Mouse (Mus musculus): ENCODE results near the gene Naif1. TPM values are rescaled to one million over a fixed set of nuclear protein-coding genes. Genes with fewer than 3 reads are reported as not detected.
A peak's percentile ranks its signal among the peaks of the same experiment; 100 is the strongest.

The Naif1 gene
- polyA plus RNA-seq, 1 experiment from 2014 or later, result 6.4 TPM

DNA sequence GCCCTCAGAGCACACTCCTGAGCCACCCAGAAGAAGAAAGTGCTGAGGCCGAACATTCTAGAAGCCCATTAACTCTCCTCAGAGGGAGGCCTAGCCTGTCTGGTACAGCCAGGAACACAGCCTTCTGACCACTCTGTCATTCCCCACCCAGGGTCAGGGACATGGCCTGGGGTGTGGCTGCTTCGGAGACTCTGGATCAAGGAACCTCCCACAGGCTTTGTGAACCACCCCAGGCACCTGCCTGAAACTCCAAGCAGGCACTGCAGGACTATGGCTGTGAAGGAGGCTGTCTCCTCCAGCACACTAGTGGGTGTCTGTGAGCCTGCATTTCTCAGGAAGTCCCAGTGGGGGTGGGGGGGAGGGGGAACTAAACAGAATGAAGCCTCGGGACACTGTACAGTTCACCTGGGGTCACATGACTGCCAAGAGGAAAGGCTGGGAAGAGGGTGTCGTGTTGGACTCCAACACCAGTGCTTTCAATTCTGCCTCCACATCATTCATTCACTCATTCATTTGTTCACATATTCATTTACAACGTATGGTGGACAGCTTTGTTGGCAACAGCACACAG lies 51.6 kb downstream of the Naif1 start:
- Histone ChIP-seq H3K4me2 (no peak overlapping the region), H3K4me3 (ENCODE audit: low read depth, low read length) (no peak overlapping the region), H3K4me1 (ENCODE audit: control insufficient read depth, insufficient read depth, low read length) (no peaks in the 10 kb centered on the region), H3K9me3 (ENCODE audit: control insufficient read depth, low read length) (peaks cover 9% of the 10 kb centered on the region; the same call in 1 of the 2 replicates), H3K9ac (ENCODE audit: low read length) (no peak overlapping the region), H3K36me3 (ENCODE audit: control insufficient read depth, insufficient read depth, low read length) (no peaks in the 10 kb centered on the region), H3K27ac (ENCODE audit: low read depth, low read length) (no peak overlapping the region), H3K27me3 (ENCODE audit: control insufficient read depth, insufficient read depth, low read length) (no peaks in the 10 kb centered on the region)
- DNase-seq (ENCODE audit: low spot score, missing footprints), result no peak
- ATAC-seq (ENCODE audit: low FRiP score), result no peak
- WGBS, result 81% methylated on average over 5 of the region's 5 CpGs

DNA sequence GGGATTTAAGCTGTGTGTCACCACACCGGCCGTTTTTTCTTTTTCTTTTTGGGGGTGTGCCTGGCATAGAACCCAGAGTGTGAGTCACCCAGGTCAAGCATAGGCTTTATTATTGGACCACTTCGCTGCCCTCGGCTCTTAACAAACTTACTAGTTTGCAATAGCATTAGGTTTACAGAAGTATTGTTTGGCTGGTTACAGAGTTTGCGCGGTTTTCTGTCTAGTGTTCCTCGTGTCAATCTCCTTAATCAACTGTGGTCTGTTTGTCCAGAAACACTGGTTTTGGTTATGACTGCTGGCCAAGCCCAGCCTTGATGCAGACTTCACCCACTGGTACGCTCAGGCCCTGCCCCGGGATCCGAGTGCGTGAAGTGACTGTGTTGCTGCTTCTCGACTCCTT lies 52.6 kb downstream of the Naif1 start:
- WGBS, result 89% methylated on average over 12 of the region's 12 CpGs
- ATAC-seq (ENCODE audit: low FRiP score), result no peak

DNA sequence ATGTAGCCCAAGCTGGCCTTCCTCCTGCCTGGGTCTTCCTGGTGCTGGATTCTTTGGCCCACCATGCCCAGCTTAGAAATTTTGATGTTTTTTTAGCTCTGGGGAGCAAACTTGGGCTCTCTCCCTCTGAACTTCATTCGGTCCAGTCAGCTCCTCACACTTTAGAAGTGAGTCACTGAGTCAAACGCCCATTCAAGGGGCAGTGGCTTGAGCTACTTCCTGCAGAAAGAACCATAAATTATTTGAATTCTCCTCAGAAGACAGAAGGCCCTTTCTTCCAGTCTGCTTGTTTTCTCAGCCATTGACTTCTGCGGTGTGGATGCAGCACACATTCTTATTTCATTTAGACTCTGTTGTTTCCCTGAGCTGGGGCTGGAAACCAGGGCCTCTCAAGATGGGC lies 53.3 kb downstream of the Naif1 start:
- Histone ChIP-seq H3K27ac (ENCODE audit: low read depth, low read length) (no peak overlapping the region), H3K4me3 (ENCODE audit: low read depth, low read length) (no peak overlapping the region), H3K9me3 (ENCODE audit: control insufficient read depth, low read length) (peaks cover 7% of the 10 kb centered on the region; the same call in 1 of the 2 replicates), H3K36me3 (ENCODE audit: control insufficient read depth, insufficient read depth, low read length) (no peaks in the 10 kb centered on the region), H3K4me2 (no peak overlapping the region), H3K27me3 (ENCODE audit: control insufficient read depth, insufficient read depth, low read length) (no peaks in the 10 kb centered on the region), H3K9ac (ENCODE audit: low read length) (no peak overlapping the region), H3K4me1 (ENCODE audit: control insufficient read depth, insufficient read depth, low read length) (no peaks in the 10 kb centered on the region)
- ATAC-seq (ENCODE audit: low FRiP score) (no peak), DNase-seq (ENCODE audit: low spot score, missing footprints) (no peak)
- 86% methylated on average over 3 of the region's 3 CpGs for WGBS

More for the DNA sequence above, 52.6 kb downstream of the Naif1 start:
- no peak overlapping the region for H3K27ac ChIP-seq (ENCODE audit: low read depth, low read length)
- no peak overlapping the region for H3K4me3 ChIP-seq (ENCODE audit: low read depth, low read length)
- H3K36me3 ChIP-seq (ENCODE audit: control insufficient read depth, insufficient read depth, low read length), result no peaks in the 10 kb centered on the region
- no peak overlapping the region for H3K9ac ChIP-seq (ENCODE audit: low read length)
- H3K9me3 ChIP-seq (ENCODE audit: control insufficient read depth, low read length), result peaks cover 9% of the 10 kb centered on the region; the same call in 1 of the 2 replicates
- H3K27me3 ChIP-seq (ENCODE audit: control insufficient read depth, insufficient read depth, low read length), result no peaks in the 10 kb centered on the region
- H3K4me1 ChIP-seq (ENCODE audit: control insufficient read depth, insufficient read depth, low read length), result no peaks in the 10 kb centered on the region
- no peak for DNase-seq (ENCODE audit: low spot score, missing footprints)
- H3K4me2 ChIP-seq, result no peak overlapping the region

DNA sequence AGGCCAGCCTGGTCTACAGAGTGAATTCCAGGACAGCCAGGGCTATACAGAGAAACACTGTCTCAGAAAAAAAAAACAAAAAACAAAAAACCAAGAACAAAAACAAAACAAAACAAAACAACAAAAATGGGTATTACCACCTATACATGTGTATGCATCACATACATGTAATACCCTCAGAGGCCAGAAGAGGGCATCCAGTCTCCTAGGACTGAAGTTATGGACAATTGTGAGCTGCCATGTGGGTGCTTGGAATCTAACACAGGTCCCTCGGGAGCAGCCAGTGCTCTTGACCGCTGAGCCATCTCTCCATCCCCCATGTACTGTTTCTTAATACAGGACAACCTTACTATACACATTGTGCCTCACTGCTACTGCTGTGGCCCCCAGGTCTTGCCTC lies 55.3 kb downstream of the Naif1 start:
- H3K9ac ChIP-seq (ENCODE audit: low read length), result no peak overlapping the region
- no peak overlapping the region for H3K4me3 ChIP-seq (ENCODE audit: low read depth, low read length)
- peaks cover 4% of the 10 kb centered on the region; the same call in 1 of the 2 replicates for H3K9me3 ChIP-seq (ENCODE audit: control insufficient read depth, low read length)
- no peaks in the 10 kb centered on the region for H3K27me3 ChIP-seq (ENCODE audit: control insufficient read depth, insufficient read depth, low read length)
- no peak overlapping the region for H3K27ac ChIP-seq (ENCODE audit: low read depth, low read length)
- H3K36me3 ChIP-seq (ENCODE audit: control insufficient read depth, insufficient read depth, low read length), result no peaks in the 10 kb centered on the region
- ATAC-seq (ENCODE audit: low FRiP score) (no peak), DNase-seq (ENCODE audit: low spot score, missing footprints) (peak; percentile 37)
- 98% methylated on average over 2 of the region's 2 CpGs for WGBS
- H3K4me1 ChIP-seq (ENCODE audit: control insufficient read depth, insufficient read depth, low read length), result no peaks in the 10 kb centered on the region
- H3K4me2 ChIP-seq, result no peak overlapping the region

Other genes with a start within 250 kb of the Naif1 start
- gene Pomt1, start 213.9 kb upstream of the Naif1 start, polyA plus RNA-seq (2014; fragmentation: Nextera tagmentation; extraction: Ambion mirVana), result 16.4 and 22.0 TPM in 2 replicates
- gene Uck1, start 190.3 kb upstream of the Naif1 start, polyA plus RNA-seq (2014; fragmentation: Nextera tagmentation; extraction: Ambion mirVana), result 70.9 and 73.2 TPM in 2 replicates
- 14.6 and 16.7 TPM in 2 replicates for gene Golga2, start 163.1 kb upstream of the Naif1 start, polyA plus RNA-seq (2014; fragmentation: Nextera tagmentation; extraction: Ambion mirVana)
- 382 and 417 TPM in 2 replicates for gene Swi5, start 162.4 kb upstream of the Naif1 start, polyA plus RNA-seq (2014; fragmentation: Nextera tagmentation; extraction: Ambion mirVana)
- gene Ciz1, start 98.1 kb upstream of the Naif1 start, polyA plus RNA-seq (2014; fragmentation: Nextera tagmentation; extraction: Ambion mirVana), result 43.1 and 46.9 TPM in 2 replicates
- gene Dnm1, start 97.1 kb upstream of the Naif1 start, polyA plus RNA-seq (2014; fragmentation: Nextera tagmentation; extraction: Ambion mirVana), result 12.9 and 13.8 TPM in 2 replicates
- 46.4 and 49.4 TPM in 2 replicates for gene 1110008P14Rik, start 68.5 kb upstream of the Naif1 start, polyA plus RNA-seq (2014; fragmentation: Nextera tagmentation; extraction: Ambion mirVana)
- gene Lcn2, start 62.2 kb upstream of the Naif1 start, polyA plus RNA-seq (2014; fragmentation: Nextera tagmentation; extraction: Ambion mirVana), result 0.30 TPM in 1 of 2 replicates, not detected in the other
- gene Ptges2, start 54.6 kb upstream of the Naif1 start, polyA plus RNA-seq (2014; fragmentation: Nextera tagmentation; extraction: Ambion mirVana), result 24.7 and 25.4 TPM in 2 replicates
- 20.0 and 20.4 TPM in 2 replicates for gene Slc25a25, start 988 bp downstream of the Naif1 start, polyA plus RNA-seq (2014; fragmentation: Nextera tagmentation; extraction: Ambion mirVana)
- gene Fam102a, start 84.9 kb downstream of the Naif1 start, polyA plus RNA-seq (2014; fragmentation: Nextera tagmentation; extraction: Ambion mirVana), result 6.3 and 6.8 TPM in 2 replicates
- 103 and 110 TPM in 2 replicates for gene Dpm2, start 120.4 kb downstream of the Naif1 start, polyA plus RNA-seq (2014; fragmentation: Nextera tagmentation; extraction: Ambion mirVana)
- 2.0 and 2.1 TPM in 2 replicates for gene Pip5kl1, start 124.3 kb downstream of the Naif1 start, polyA plus RNA-seq (2014; fragmentation: Nextera tagmentation; extraction: Ambion mirVana)
- gene 9430097D07Rik, start 125.2 kb downstream of the Naif1 start, polyA plus RNA-seq (2014; fragmentation: Nextera tagmentation; extraction: Ambion mirVana), result 0.25 and 0.49 TPM in 2 replicates
- 13.2 and 13.6 TPM in 2 replicates for gene St6galnac4, start 136.6 kb downstream of the Naif1 start, polyA plus RNA-seq (2014; fragmentation: Nextera tagmentation; extraction: Ambion mirVana)
- 3.4 and 4.5 TPM in 2 replicates for gene St6galnac6, start 149.3 kb downstream of the Naif1 start, polyA plus RNA-seq (2014; fragmentation: Nextera tagmentation; extraction: Ambion mirVana)
- 18.3 and 22.0 TPM in 2 replicates for gene Ak1, start 171.3 kb downstream of the Naif1 start, polyA plus RNA-seq (2014; fragmentation: Nextera tagmentation; extraction: Ambion mirVana)
- 20.5 and 22.7 TPM in 2 replicates for gene Eng, start 196.1 kb downstream of the Naif1 start, polyA plus RNA-seq (2014; fragmentation: Nextera tagmentation; extraction: Ambion mirVana)

Data from midbrain, embryonic 11.5 days (tissue).